Mouse (Mus musculus) embryonic facial prominence, embryonic 10.5 days (tissue): ENCODE data around the gene Arrb1. TPM values are rescaled to one million over a fixed set of nuclear protein-coding genes. Genes with fewer than 3 reads are reported as not detected.
"Not testable (repeated sequence)": the region's sequence is repeated elsewhere in the genome, so short reads cannot be mapped to it uniquely, and the experiment has no call there.

ENCODE experiments used
- DNase-seq: peaks from one replicate; pipeline ENCODE4 v3.0.0-alpha.2; 2017; ENCODE audit warnings: low spot score
- H3K27ac ChIP-seq: fragments of 300-500 bp; sonication (generic); replicated peaks from 2 replicates; pipeline ENCODE4 v1.5.1; 2016; ENCODE audit warnings: mild to moderate bottlenecking
- H3K27me3 ChIP-seq: fragments of 300-500 bp; sonication (generic); replicated peaks from 2 replicates; pipeline ENCODE4 v1.6.1; 2016; ENCODE audit warnings: low read depth, mild to moderate bottlenecking; ENCODE audit not compliant: poor library complexity, severe bottlenecking
- H3K36me3 ChIP-seq: fragments of 300-500 bp; sonication (generic); replicated peaks from 2 replicates; pipeline ENCODE4 v1.6.1; 2016; ENCODE audit warnings: mild to moderate bottlenecking, moderate library complexity
- H3K4me1 ChIP-seq: fragments of 300-500 bp; sonication (generic); 2 replicates; pipeline ENCODE4 v1.6.1; 2016
- H3K4me3 ChIP-seq: fragments of 300-500 bp; sonication (generic); 2 replicates; pipeline ENCODE4 v1.5.1; 2016; ENCODE audit warnings: mild to moderate bottlenecking, moderate library complexity
- H3K9me3 ChIP-seq: fragments of 300-500 bp; sonication (generic); 2 replicates; pipeline ENCODE4 v1.6.1; 2016; ENCODE audit warnings: mild to moderate bottlenecking
- WGBS: fragments of 180-500 bp; shearing (Covaris S2); methylation state at CpG from one replicate; pipeline ENCODE4 v1.1.7; 2016; 5-methylcytosine and 5-hydroxymethylcytosine counted together
- polyA plus RNA-seq: library from polyadenylated mRNA; unstranded; fragments of >200 nt; fragmentation: Nextera tagmentation; extraction: Ambion mirVana; gene quantifications from 2 replicates; pipeline ENCODE4 v1.2.1, GENCODE M21; 2016

The Arrb1 gene
- polyA plus RNA-seq = 12.6 and 13.7 TPM in 2 replicates

DNA sequence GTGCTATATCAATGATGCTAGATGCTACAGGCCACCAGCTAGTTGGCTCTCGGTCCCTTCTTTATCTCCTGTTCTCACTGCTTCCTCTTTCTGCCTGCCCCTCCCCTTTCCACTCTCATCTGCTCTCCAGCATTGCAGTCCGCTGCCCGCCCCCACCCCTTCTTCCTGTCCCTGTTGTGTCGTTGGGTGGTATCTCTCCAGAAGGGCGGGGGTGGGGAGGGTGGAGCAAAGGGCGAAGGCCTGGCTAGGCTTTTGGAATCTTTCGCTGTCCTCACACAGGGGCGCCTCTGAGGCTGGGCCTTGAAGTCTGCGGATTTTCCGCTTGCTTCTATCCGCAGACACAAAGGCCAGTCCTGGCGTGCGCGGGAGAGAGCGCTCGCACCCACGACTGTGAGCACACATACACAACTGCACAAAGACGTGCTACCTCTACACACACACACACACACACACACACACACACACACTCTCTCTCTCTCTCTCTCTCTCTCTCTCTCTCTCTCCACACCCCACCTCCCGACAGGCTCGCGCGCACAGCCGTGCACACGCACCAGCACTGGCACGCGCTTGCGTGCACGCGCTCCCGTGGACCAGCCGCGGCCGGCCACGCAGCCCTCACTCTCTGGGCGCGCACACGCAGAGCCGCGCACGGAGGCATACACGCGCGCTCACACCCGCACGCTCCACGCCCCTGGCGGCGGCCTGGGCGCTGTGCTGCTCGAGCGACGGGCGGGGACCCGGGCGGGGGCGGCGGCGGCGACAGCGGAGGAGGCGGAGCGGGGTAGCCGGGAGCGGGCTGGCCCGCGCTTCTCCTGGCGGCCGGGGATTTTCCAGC lies at the start of gene Arrb1:
TSS of gene Arrb1 (plus strand) at position 566 of the 835 bp plus-strand sequence.
- WGBS = under 1% methylated on average over 68 of the region's 68 CpGs
- Histone ChIP-seq H3K36me3 (no peaks in the 10 kb centered on the region), H3K27ac (peak within 1 kb of the TSS; percentile 95), H3K4me3 (peak within 1 kb of the TSS; percentile 71), H3K4me1 (peaks cover 72% of the 10 kb centered on the region), H3K9me3 (no peaks in the 10 kb centered on the region), H3K27me3 (peaks cover 24% of the 10 kb centered on the region)
- peak; percentile 86 for DNase-seq

DNA sequence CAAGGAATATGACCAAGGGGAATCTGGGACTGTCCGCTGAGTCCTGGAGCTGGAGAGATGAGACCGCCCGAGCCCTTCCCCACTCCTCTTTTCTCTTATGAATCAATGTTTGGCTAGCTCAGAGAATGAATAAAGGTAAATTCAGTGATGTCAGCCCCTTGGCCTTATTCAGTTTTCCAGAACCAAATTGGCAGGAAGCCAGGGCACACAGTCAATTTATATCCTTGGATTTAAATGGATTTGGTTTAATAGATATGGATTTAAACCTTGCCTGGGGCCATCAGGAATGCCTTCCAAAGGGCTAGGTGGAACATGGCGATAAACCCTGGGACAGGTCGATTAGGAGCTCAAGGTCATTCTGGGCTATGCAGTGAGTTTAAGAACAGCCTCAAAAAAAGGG lies 45.6 kb upstream of the Arrb1 start:
- Histone ChIP-seq H3K27ac (no peak overlapping the region), H3K4me3 (no peak overlapping the region), H3K36me3 (no peaks in the 10 kb centered on the region), H3K9me3 (0 out of 2 replicates have a peak, but pooled peaks cover 4% of the 10 kb centered on the region), H3K4me1 (no peaks in the 10 kb centered on the region), H3K27me3 (peaks cover 10% of the 10 kb centered on the region)
- 81% methylated on average over 5 of the region's 5 CpGs for WGBS
- DNase-seq = no peak

GRCm38 (mm10) chr7:99499128-99499527 lies 36.1 kb upstream of the Arrb1 start:
- Histone ChIP-seq H3K36me3 (no peaks in the 10 kb centered on the region), H3K4me3 (no peak overlapping the region), H3K9me3 (no peaks in the 10 kb centered on the region), H3K27ac (no peak overlapping the region), H3K27me3 (no peaks in the 10 kb centered on the region), H3K4me1 (peaks cover 3% of the 10 kb centered on the region; the same call in 1 of the 2 replicates)
- DNase-seq = no peak
- 72% methylated on average over 1 of the region's 1 CpGs for WGBS

- H3K36me3 ChIP-seq = no peaks in the 10 kb centered on the region
- H3K27ac ChIP-seq = no peak overlapping the region
- H3K4me1 ChIP-seq = peaks cover 3% of the 10 kb centered on the region; the same call in 1 of the 2 replicates
- no peaks in the 10 kb centered on the region for H3K9me3 ChIP-seq
- no peak overlapping the region for H3K4me3 ChIP-seq
- no peaks in the 10 kb centered on the region for H3K27me3 ChIP-seq
- WGBS = 2% methylated on average over 8 of the region's 8 CpGs
- DNase-seq = peak; percentile 87
Observed at GRCm38 (mm10) chr7:99500201-99500600, 35.1 kb upstream of the Arrb1 start.

GRCm38 (mm10) chr7:99500655-99501054 lies 34.6 kb upstream of the Arrb1 start:
- peak; percentile 21 for DNase-seq
- H3K4me1 ChIP-seq = peaks cover 3% of the 10 kb centered on the region; the same call in 1 of the 2 replicates
- H3K27me3 ChIP-seq = no peaks in the 10 kb centered on the region
- 26% methylated on average over 5 of the region's 5 CpGs for WGBS
- no peaks in the 10 kb centered on the region for H3K9me3 ChIP-seq
- no peaks in the 10 kb centered on the region for H3K36me3 ChIP-seq
- H3K27ac ChIP-seq = no peak overlapping the region
- H3K4me3 ChIP-seq = no peak overlapping the region

- no peaks in the 10 kb centered on the region for H3K36me3 ChIP-seq
- 41% methylated on average over 1 of the region's 1 CpGs for WGBS
- no peaks in the 10 kb centered on the region for H3K9me3 ChIP-seq
- no peaks in the 10 kb centered on the region for H3K27me3 ChIP-seq
- H3K4me3 ChIP-seq = no peak overlapping the region
- DNase-seq = no peak
- peaks cover 3% of the 10 kb centered on the region; the same call in 1 of the 2 replicates for H3K4me1 ChIP-seq
- H3K27ac ChIP-seq = no peak overlapping the region
Observed at GRCm38 (mm10) chr7:99501148-99501547, 34.1 kb upstream of the Arrb1 start.

- DNase-seq = no peak
- no peak overlapping the region for H3K4me3 ChIP-seq
- no peak overlapping the region for H3K27ac ChIP-seq
- no peaks in the 10 kb centered on the region for H3K9me3 ChIP-seq
- peaks cover 3% of the 10 kb centered on the region; the same call in 1 of the 2 replicates for H3K4me1 ChIP-seq
- no peaks in the 10 kb centered on the region for H3K36me3 ChIP-seq
- no peaks in the 10 kb centered on the region for H3K27me3 ChIP-seq
Observed at GRCm38 (mm10) chr7:99504556-99504955, 30.7 kb upstream of the Arrb1 start.

GRCm38 (mm10) chr7:99508187-99508586 lies 27.1 kb upstream of the Arrb1 start:
- DNase-seq, H3K27me3 ChIP-seq, H3K27ac ChIP-seq, H3K4me3 ChIP-seq, H3K9me3 ChIP-seq, H3K4me1 ChIP-seq, H3K36me3 ChIP-seq: not testable (repeated sequence)
- 35% methylated on average over 2 of the region's 2 CpGs for WGBS

- peaks cover 6% of the 10 kb centered on the region for H3K4me1 ChIP-seq
- no peaks in the 10 kb centered on the region for H3K36me3 ChIP-seq
- 0 out of 2 replicates have a peak overlapping the region, but pooled peaks have one; percentile 12 for H3K4me3 ChIP-seq
- H3K9me3 ChIP-seq = no peaks in the 10 kb centered on the region
- no peak overlapping the region; the same call in 1 of the 2 replicates for H3K27ac ChIP-seq
- DNase-seq = peak; percentile 14
- no peaks in the 10 kb centered on the region for H3K27me3 ChIP-seq
- 15% methylated on average over 8 of the region's 8 CpGs for WGBS
Observed at GRCm38 (mm10) chr7:99510087-99510501, 25.2 kb upstream of the Arrb1 start.

DNA sequence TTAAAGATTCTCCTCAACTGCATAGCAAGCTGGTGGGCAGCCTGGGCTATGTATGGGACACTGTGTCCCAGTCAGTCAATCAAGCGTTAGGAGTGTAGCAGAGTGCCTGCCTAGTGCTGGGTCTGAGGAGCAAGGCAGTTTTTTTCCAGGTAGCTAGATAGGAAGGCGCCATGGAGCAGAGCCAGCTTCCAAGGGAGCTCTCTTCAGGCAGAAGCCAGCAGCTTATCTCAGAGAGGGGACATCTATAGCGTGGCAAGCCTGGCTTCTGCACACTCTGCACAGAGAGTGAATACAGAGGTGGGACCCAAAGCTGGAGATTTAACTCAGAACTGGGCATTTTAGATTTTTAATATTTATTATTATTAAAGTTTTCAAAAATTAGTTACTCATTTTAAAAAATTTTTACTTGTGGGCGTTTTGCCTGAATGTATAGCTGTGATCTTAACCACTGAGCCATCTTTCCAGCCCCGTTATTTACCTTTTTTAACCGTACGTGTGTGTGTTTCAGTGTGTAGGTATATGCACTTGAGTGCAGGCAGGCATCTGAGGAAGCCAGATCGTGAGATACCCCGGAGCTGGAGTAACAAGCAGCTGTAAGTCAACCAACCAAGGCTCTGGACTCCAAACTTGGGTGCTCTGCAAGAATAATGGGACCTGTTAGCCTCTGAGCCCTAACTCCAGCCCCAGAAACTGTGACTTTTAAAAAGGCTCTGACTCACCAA lies 19.0 kb upstream of the Arrb1 start:
- Histone ChIP-seq H3K36me3 (no peaks in the 10 kb centered on the region), H3K9me3 (no peaks in the 10 kb centered on the region), H3K4me1 (no peaks in the 10 kb centered on the region), H3K27ac (no peak overlapping the region), H3K27me3 (no peaks in the 10 kb centered on the region), H3K4me3 (no peak overlapping the region)
- no peak for DNase-seq
- 87% methylated on average over 9 of the region's 9 CpGs for WGBS

- no peaks in the 10 kb centered on the region for H3K9me3 ChIP-seq
Observed at GRCm38 (mm10) chr7:99516814-99517157, 18.5 kb upstream of the Arrb1 start.

DNA sequence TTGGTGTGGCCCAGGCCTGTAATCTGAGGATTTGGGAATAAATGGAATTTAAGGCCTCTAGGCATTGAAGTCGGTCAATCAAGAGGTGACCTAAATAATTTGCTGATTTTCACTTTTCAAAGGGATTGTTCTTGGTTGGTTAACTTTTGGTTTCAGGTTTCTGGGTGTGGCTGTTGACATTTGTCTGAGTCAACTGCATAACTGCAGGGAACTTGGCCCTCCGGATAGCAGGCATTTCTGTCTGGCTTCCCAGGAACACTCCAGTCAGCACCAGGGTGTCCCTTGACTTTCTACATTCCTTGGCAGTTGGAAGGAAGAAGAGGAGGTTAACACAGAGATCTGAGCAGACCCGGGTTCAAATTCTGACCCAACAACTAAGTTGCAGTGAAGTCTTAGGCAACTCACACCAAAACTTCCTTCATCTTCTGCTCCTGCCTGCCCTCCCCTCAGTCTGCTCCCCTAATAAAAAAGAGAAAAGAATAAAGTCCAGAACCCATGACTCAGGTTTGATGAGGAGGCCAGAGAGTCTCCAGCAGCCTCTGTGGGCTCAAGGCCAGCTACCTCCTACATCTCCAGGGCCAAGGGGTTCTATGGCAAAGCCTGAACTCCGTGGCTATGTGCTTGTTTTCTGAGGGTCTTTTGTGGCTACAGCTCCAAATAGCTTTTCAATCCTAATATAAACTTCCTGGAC lies 16.2 kb upstream of the Arrb1 start:
- no peak for DNase-seq
- WGBS = 58% methylated on average over 4 of the region's 4 CpGs
- Histone ChIP-seq H3K4me1 (no peaks in the 10 kb centered on the region), H3K9me3 (no peaks in the 10 kb centered on the region), H3K36me3 (no peaks in the 10 kb centered on the region), H3K4me3 (no peak overlapping the region), H3K27me3 (no peaks in the 10 kb centered on the region), H3K27ac (no peak overlapping the region)

More at GRCm38 (mm10) chr7:99516814-99517157, 18.5 kb upstream of the Arrb1 start:
- Histone ChIP-seq H3K4me3 (no peak overlapping the region), H3K4me1 (no peaks in the 10 kb centered on the region), H3K27me3 (no peaks in the 10 kb centered on the region), H3K36me3 (no peaks in the 10 kb centered on the region), H3K27ac (no peak overlapping the region)
- DNase-seq = no peak
- 82% methylated on average over 3 of the region's 3 CpGs for WGBS
